Mouse (Mus musculus) cerebellum, adult (tissue): ENCODE results near the gene Cux1.

Experiments used
- ATAC-seq: cut with Nextera tagmentation; 2 replicates; pipeline ENCODE4 v1.9.2; 2017; ENCODE audit warnings: mild to moderate bottlenecking, moderate library complexity, mixed read lengths; ENCODE audit not compliant: insufficient number of reproducible peaks, low FRiP score, low TSS enrichment

Cux1 gene

GRCm38 (mm10) chr5:136568026-136568765 is 906 bp upstream of the Cux1 start:
- no peak for ATAC-seq

- ATAC-seq: no peak
Observed at GRCm38 (mm10) chr5:136566812-136567175, 496 bp downstream of the Cux1 start.

- ATAC-seq: peak; percentile 38; the same call in 1 of the 2 replicates
Observed at GRCm38 (mm10) chr5:136566001-136566811, 1.1 kb downstream of the Cux1 start.

GRCm38 (mm10) chr5:136565311-136565811 is 1.9 kb downstream of the Cux1 start:
- no peak for ATAC-seq

GRCm38 (mm10) chr5:136564613-136565299 is 2.5 kb downstream of the Cux1 start:
- ATAC-seq: no peak

GRCm38 (mm10) chr5:136563996-136564395 is 3.3 kb downstream of the Cux1 start:
- ATAC-seq: no peak

GRCm38 (mm10) chr5:136563104-136563503 is 4.2 kb downstream of the Cux1 start:
- ATAC-seq: no peak

- ATAC-seq: no peak
Observed at GRCm38 (mm10) chr5:136562212-136562611, 5.1 kb downstream of the Cux1 start.

- no peak for ATAC-seq
Observed at GRCm38 (mm10) chr5:136561641-136562040, 5.6 kb downstream of the Cux1 start.

GRCm38 (mm10) chr5:136560656-136561055 is 6.6 kb downstream of the Cux1 start:
- no peak for ATAC-seq

- no peak for ATAC-seq
Observed at GRCm38 (mm10) chr5:136557446-136557845, 9.8 kb downstream of the Cux1 start.

- ATAC-seq: no peak
Observed at GRCm38 (mm10) chr5:136556328-136557262, 10.7 kb downstream of the Cux1 start.

GRCm38 (mm10) chr5:136555703-136556102 is 11.6 kb downstream of the Cux1 start:
- no peak for ATAC-seq

- no peak for ATAC-seq
Observed at GRCm38 (mm10) chr5:136552832-136553231, 14.5 kb downstream of the Cux1 start.

GRCm38 (mm10) chr5:136552093-136552492 is 15.2 kb downstream of the Cux1 start:
- no peak for ATAC-seq

GRCm38 (mm10) chr5:136551571-136551970 is 15.7 kb downstream of the Cux1 start:
- no peak for ATAC-seq

GRCm38 (mm10) chr5:136550726-136551125 is 16.6 kb downstream of the Cux1 start:
- no peak for ATAC-seq

- no peak for ATAC-seq
Observed at GRCm38 (mm10) chr5:136548776-136549175, 18.5 kb downstream of the Cux1 start.

- no peak for ATAC-seq
Observed at GRCm38 (mm10) chr5:136545061-136545460, 22.2 kb downstream of the Cux1 start.

- no peak for ATAC-seq
Observed at GRCm38 (mm10) chr5:136543171-136543570, 24.1 kb downstream of the Cux1 start.
